Mouse (Mus musculus): ENCODE data around the gene Arid5a.
A peak's percentile ranks its signal among the peaks of the same experiment; 100 is the strongest.

The Arid5a gene

GRCm38 (mm10) chr1:36293470-36293869 lies 14.1 kb upstream of the Arid5a start:
- DNase-seq (ENCODE audit: low spot score in 2 of 2), result no peak

GRCm38 (mm10) chr1:36294402-36294801 lies 13.1 kb upstream of the Arid5a start:
- DNase-seq (ENCODE audit: low spot score in 2 of 2), result no peak

- no peak for DNase-seq (ENCODE audit: low spot score in 2 of 2)
Measured at GRCm38 (mm10) chr1:36296466-36297149, 10.9 kb upstream of the Arid5a start.

- no peak for DNase-seq (ENCODE audit: low spot score in 2 of 2)
Measured at GRCm38 (mm10) chr1:36298107-36298506, 9.4 kb upstream of the Arid5a start.

GRCm38 (mm10) chr1:36299126-36299525 lies 8.4 kb upstream of the Arid5a start:
- no peak for DNase-seq (ENCODE audit: low spot score in 2 of 2)

- DNase-seq (ENCODE audit: low spot score in 2 of 2), result no peak
Measured at GRCm38 (mm10) chr1:36299676-36300075, 7.9 kb upstream of the Arid5a start.

- DNase-seq (ENCODE audit: low spot score in 2 of 2), result no peak
Measured at GRCm38 (mm10) chr1:36300486-36300885, 7.0 kb upstream of the Arid5a start.

- no peak for DNase-seq (ENCODE audit: low spot score in 2 of 2)
Measured at GRCm38 (mm10) chr1:36302273-36302672, 5.3 kb upstream of the Arid5a start.

- DNase-seq (ENCODE audit: low spot score in 2 of 2), result no peak
Measured at GRCm38 (mm10) chr1:36302957-36303356, 4.6 kb upstream of the Arid5a start.

- peak in 1 of 2 experiments; percentile 52 for DNase-seq (ENCODE audit: low spot score in 2 of 2)
Measured at GRCm38 (mm10) chr1:36303381-36304320, 3.9 kb upstream of the Arid5a start.

GRCm38 (mm10) chr1:36304764-36305163 lies 2.8 kb upstream of the Arid5a start:
- DNase-seq (ENCODE audit: low spot score in 2 of 2), result no peak

GRCm38 (mm10) chr1:36306120-36306519 lies 1.4 kb upstream of the Arid5a start:
- DNase-seq (ENCODE audit: low spot score in 2 of 2), result no peak

- no peak for DNase-seq (ENCODE audit: low spot score in 2 of 2)
Measured at GRCm38 (mm10) chr1:36307121-36307494, 425 bp upstream of the Arid5a start.

- no peak for DNase-seq (ENCODE audit: low spot score in 2 of 2)
Measured at GRCm38 (mm10) chr1:36308451-36308901, 943 bp downstream of the Arid5a start.

GRCm38 (mm10) chr1:36308966-36309475 lies 1.5 kb downstream of the Arid5a start:
- DNase-seq (ENCODE audit: low spot score in 2 of 2), result no peak

GRCm38 (mm10) chr1:36309498-36309901 lies 2.0 kb downstream of the Arid5a start:
- DNase-seq (ENCODE audit: low spot score in 2 of 2), result no peak

GRCm38 (mm10) chr1:36314959-36315775 lies 7.6 kb downstream of the Arid5a start:
- DNase-seq (ENCODE audit: low spot score in 2 of 2), result no peak

GRCm38 (mm10) chr1:36315776-36316100 lies 8.2 kb downstream of the Arid5a start:
- no peak for DNase-seq (ENCODE audit: low spot score in 2 of 2)

- no peak for DNase-seq (ENCODE audit: low spot score in 2 of 2)
Measured at GRCm38 (mm10) chr1:36321164-36321563, 13.6 kb downstream of the Arid5a start.

- DNase-seq (ENCODE audit: low spot score in 2 of 2), result no peak
Measured at GRCm38 (mm10) chr1:36321829-36322573, 14.5 kb downstream of the Arid5a start.

GRCm38 (mm10) chr1:36323076-36323475 lies 15.5 kb downstream of the Arid5a start:
- no peak for DNase-seq (ENCODE audit: low spot score in 2 of 2)

All from frontal cortex, postnatal 25 days (tissue).